Mouse (Mus musculus): ENCODE data around the gene Olfr380.

Olfr380 gene

DNA sequence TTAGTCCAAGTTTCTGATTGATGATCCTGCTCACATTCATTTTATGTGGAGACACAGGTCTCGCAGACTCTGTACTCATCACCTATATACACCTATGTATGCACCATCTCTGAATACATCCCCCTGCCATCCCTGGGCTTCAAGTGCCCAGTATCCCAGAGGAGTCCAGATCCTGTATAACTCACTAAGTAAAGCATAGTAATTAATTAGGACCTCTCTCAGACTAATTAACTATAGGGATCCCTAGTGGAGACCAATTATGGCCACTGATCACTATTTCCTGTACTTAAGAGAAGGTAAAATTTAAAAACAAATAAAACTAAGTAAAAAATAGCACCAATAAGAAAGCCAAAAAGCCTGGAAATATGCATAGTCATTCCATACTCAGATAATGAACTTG is at the start of gene Olfr380:
Gene Olfr380 (minus strand): TSS at position 101 of the 400 bp plus-strand sequence.
- DNase-seq (ENCODE audit: low read depth, low spot score), result no peak

DNA sequence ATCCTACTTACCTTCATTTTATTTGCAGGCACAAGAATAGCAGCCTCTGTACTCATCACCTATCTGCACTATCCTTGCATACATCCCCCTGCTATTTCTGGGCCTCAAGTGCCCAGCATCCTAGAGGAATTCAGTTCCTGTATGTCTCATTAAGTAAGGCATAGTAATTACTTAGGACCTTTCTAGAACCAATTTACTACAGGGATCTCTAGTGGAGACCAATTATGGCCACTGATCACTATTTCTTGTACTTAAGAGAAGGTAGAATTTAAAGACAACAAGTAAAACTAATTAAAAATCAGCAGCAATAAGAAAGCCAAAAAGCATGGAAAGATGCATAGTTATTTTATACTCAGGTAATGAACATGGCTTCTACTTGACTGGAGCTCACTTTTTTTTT is 34.2 kb upstream of the Olfr380 start, which contains the start of gene Olfr381:
Gene Olfr381 (minus strand): TSS at position 101 of the 400 bp plus-strand sequence.
- DNase-seq (ENCODE audit: low read depth, low spot score), result no peak

DNA sequence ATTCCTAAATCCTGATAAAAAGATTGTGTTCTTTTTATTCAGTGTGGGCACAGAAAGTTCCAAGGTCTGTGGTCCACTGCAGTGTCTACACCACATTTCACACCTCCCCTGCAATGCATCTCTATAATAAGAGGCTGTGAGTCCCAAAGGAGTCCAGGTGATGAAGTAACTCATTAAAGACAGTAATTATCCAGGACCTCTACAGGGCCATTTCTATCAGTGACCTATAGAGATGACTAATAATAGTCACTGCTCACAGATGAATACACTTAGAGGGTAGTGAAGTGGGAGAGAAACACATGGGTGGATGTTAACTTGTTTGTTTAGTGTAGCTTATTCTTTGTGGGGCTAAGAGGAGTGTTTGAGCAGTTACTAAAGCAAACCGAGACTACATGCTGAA is 28.9 kb downstream of the Olfr380 start, which contains the start of gene Olfr378:
Gene Olfr378 (minus strand): TSS at position 101 of the 400 bp plus-strand sequence.
- DNase-seq (ENCODE audit: low read depth, low spot score), result no peak
